Mouse (Mus musculus): ENCODE data around the gene Hk1. TPM values are rescaled to one million over a fixed set of nuclear protein-coding genes. Genes with fewer than 3 reads are reported as not detected.

Gene Hk1
- total and polyA plus RNA-seq, 3 experiments = 71.0 to 120 (median 120) TPM

GRCm38 (mm10) chr10:62225839-62226238, 153.9 kb downstream of the Hk1 start:
- no peak for DNase-seq
- no peak for TF ChIP-seq EP300 (IDR thresholded peaks at IDR 0.05; ENCODE audit: insufficient read depth, low read depth, low read length)
- TF ChIP-seq POLR2A (IDR thresholded peaks at IDR 0.05; ENCODE audit: insufficient read depth, low read depth, low read length) = no peak
- TF ChIP-seq CTCF (IDR thresholded peaks at IDR 0.05) = no peak
- intact Hi-C loops (cut with DNase I) = no loop called here

GRCm38 (mm10) chr10:62224231-62224630, 155.5 kb downstream of the Hk1 start:
- intact Hi-C loops (cut with DNase I) = no loop called here
- H3K79me2 ChIP-seq (replicated peaks; ENCODE audit: control insufficient read depth, insufficient read depth, low read length) = no peaks in the 10 kb centered on the region
- H3K4me1 ChIP-seq (ENCODE audit: control insufficient read depth, insufficient read depth, low read length) = peaks cover 3% of the 10 kb centered on the region
- H3K4me3 ChIP-seq = no peak overlapping the region
- TF ChIP-seq CTCF (IDR thresholded peaks at IDR 0.05) (no peak), EP300 (IDR thresholded peaks at IDR 0.05; ENCODE audit: insufficient read depth, low read depth, low read length) (no peak), POLR2A (IDR thresholded peaks at IDR 0.05; ENCODE audit: insufficient read depth, low read depth, low read length) (no peak)
- no peaks in the 10 kb centered on the region for H3K27me3 ChIP-seq (ENCODE audit: control insufficient read depth, insufficient read depth, low read length)
- peak in 1 of 2 experiments; percentile 31 for DNase-seq
- 54% methylated on average over 6 of the region's 6 CpGs for WGBS
- no peak overlapping the region for H3K9ac ChIP-seq (ENCODE audit: low read depth, low read length)
- H3K27ac ChIP-seq = peak overlapping the region; percentile 36
- no peaks in the 10 kb centered on the region for H3K36me3 ChIP-seq (ENCODE audit: control insufficient read depth, insufficient read depth, low read length)

More at GRCm38 (mm10) chr10:62225839-62226238, 153.9 kb downstream of the Hk1 start:
- no peak overlapping the region for H3K27ac ChIP-seq
- no peak overlapping the region for H3K9ac ChIP-seq (ENCODE audit: low read depth, low read length)
- H3K4me3 ChIP-seq = no peak overlapping the region
- no peaks in the 10 kb centered on the region for H3K79me2 ChIP-seq (replicated peaks; ENCODE audit: control insufficient read depth, insufficient read depth, low read length)
- H3K36me3 ChIP-seq (ENCODE audit: control insufficient read depth, insufficient read depth, low read length) = no peaks in the 10 kb centered on the region
- H3K27me3 ChIP-seq (ENCODE audit: control insufficient read depth, insufficient read depth, low read length) = no peaks in the 10 kb centered on the region
- 77% methylated on average over 7 of the region's 7 CpGs for WGBS
- peaks cover 5% of the 10 kb centered on the region for H3K4me1 ChIP-seq (ENCODE audit: control insufficient read depth, insufficient read depth, low read length)

GRCm38 (mm10) chr10:62222777-62223176, 156.9 kb downstream of the Hk1 start:
- Histone ChIP-seq H3K9ac (ENCODE audit: low read depth, low read length) (no peak overlapping the region), H3K36me3 (ENCODE audit: control insufficient read depth, insufficient read depth, low read length) (no peaks in the 10 kb centered on the region; the same call in 1 of the 2 replicates), H3K27ac (no peak overlapping the region), H3K79me2 (replicated peaks; ENCODE audit: control insufficient read depth, insufficient read depth, low read length) (no peaks in the 10 kb centered on the region), H3K4me1 (ENCODE audit: control insufficient read depth, insufficient read depth, low read length) (peaks cover 13% of the 10 kb centered on the region), H3K4me3 (no peak overlapping the region), H3K27me3 (ENCODE audit: control insufficient read depth, insufficient read depth, low read length) (no peaks in the 10 kb centered on the region)
- intact Hi-C loops (cut with DNase I) = no loop called here
- DNase-seq = no peak
- no peak for TF ChIP-seq CTCF (IDR thresholded peaks at IDR 0.05)
- no peak for TF ChIP-seq POLR2A (IDR thresholded peaks at IDR 0.05; ENCODE audit: insufficient read depth, low read depth, low read length)
- TF ChIP-seq EP300 (IDR thresholded peaks at IDR 0.05; ENCODE audit: insufficient read depth, low read depth, low read length) = no peak
- WGBS = 88% methylated on average over 17 of the region's 17 CpGs

GRCm38 (mm10) chr10:62221647-62222046, 158.1 kb downstream of the Hk1 start:
- Histone ChIP-seq H3K79me2 (replicated peaks; ENCODE audit: control insufficient read depth, insufficient read depth, low read length) (no peaks in the 10 kb centered on the region), H3K27me3 (ENCODE audit: control insufficient read depth, insufficient read depth, low read length) (no peaks in the 10 kb centered on the region), H3K36me3 (ENCODE audit: control insufficient read depth, insufficient read depth, low read length) (no peaks in the 10 kb centered on the region; the same call in 1 of the 2 replicates), H3K4me1 (ENCODE audit: control insufficient read depth, insufficient read depth, low read length) (peaks cover 17% of the 10 kb centered on the region), H3K4me3 (no peak overlapping the region), H3K9ac (ENCODE audit: low read depth, low read length) (no peak overlapping the region), H3K27ac (no peak overlapping the region)
- WGBS = 85% methylated on average over 2 of the region's 2 CpGs
- DNase-seq = no peak
- intact Hi-C loops (cut with DNase I) = no loop called here
- TF ChIP-seq CTCF (IDR thresholded peaks at IDR 0.05) = no peak
- no peak for TF ChIP-seq EP300 (IDR thresholded peaks at IDR 0.05; ENCODE audit: insufficient read depth, low read depth, low read length)
- TF ChIP-seq POLR2A (IDR thresholded peaks at IDR 0.05; ENCODE audit: insufficient read depth, low read depth, low read length) = no peak

- H3K79me2 ChIP-seq (replicated peaks; ENCODE audit: control insufficient read depth, insufficient read depth, low read length) = no peaks in the 10 kb centered on the region
- no peak overlapping the region for H3K9ac ChIP-seq (ENCODE audit: low read depth, low read length)
- H3K27ac ChIP-seq = no peak overlapping the region
- peaks cover 19% of the 10 kb centered on the region for H3K4me1 ChIP-seq (ENCODE audit: control insufficient read depth, insufficient read depth, low read length)
- no peaks in the 10 kb centered on the region for H3K27me3 ChIP-seq (ENCODE audit: control insufficient read depth, insufficient read depth, low read length)
- no peak overlapping the region for H3K4me3 ChIP-seq
- intact Hi-C loops (cut with DNase I) = no loop called here
- H3K36me3 ChIP-seq (ENCODE audit: control insufficient read depth, insufficient read depth, low read length) = no peaks in the 10 kb centered on the region; the same call in 1 of the 2 replicates
- WGBS = 75% methylated on average over 8 of the region's 8 CpGs
- TF ChIP-seq CTCF (IDR thresholded peaks at IDR 0.05) = no peak
- no peak for DNase-seq
Observed at GRCm38 (mm10) chr10:62220732-62221514, 158.8 kb downstream of the Hk1 start.

Other genes starting within 250 kb of the Hk1 start
- gene Neurog3, start 246.8 kb downstream of the Hk1 start, total RNA-seq (2021) = not detected
- not detected in 2 replicates for gene Neurog3, start 246.8 kb downstream of the Hk1 start, polyA plus RNA-seq (2012; rRNA removed)
- 1 to 10 TPM; 3.0 to 3.2 TPM for gene Fam241b, start 236.0 kb downstream of the Hk1 start, total RNA-seq (2021)
- 2.5 and 3.3 TPM in 2 replicates for gene Fam241b, start 236.0 kb downstream of the Hk1 start, polyA plus RNA-seq (2012; rRNA removed)
- gene Tspan15, start 148.7 kb downstream of the Hk1 start, total RNA-seq (2021) = 1 to 10 TPM; 6.1 to 8.1 TPM
- gene Tspan15, start 148.7 kb downstream of the Hk1 start, polyA plus RNA-seq (2012; rRNA removed) = 17.7 and 19.1 TPM in 2 replicates
- gene Tacr2, start 127.5 kb downstream of the Hk1 start, total RNA-seq (2021) = not detected
- gene Tacr2, start 127.5 kb downstream of the Hk1 start, polyA plus RNA-seq (2012; rRNA removed) = not detected in 2 replicates
- gene Hkdc1, start 42.6 kb upstream of the Hk1 start, total RNA-seq (2021) = not detected
- gene Hkdc1, start 42.6 kb upstream of the Hk1 start, polyA plus RNA-seq (2012; rRNA removed) = not detected in 2 replicates
- under 1 TPM; 0.18 to 0.36 TPM for gene 4930507D05Rik, start 69.6 kb upstream of the Hk1 start, total RNA-seq (2021)
- 0.12 and 0.38 TPM in 2 replicates for gene 4930507D05Rik, start 69.6 kb upstream of the Hk1 start, polyA plus RNA-seq (2012; rRNA removed)
- gene Supv3l1, start 69.8 kb upstream of the Hk1 start, total RNA-seq (2021) = 10 to 100 TPM; 36.0 to 36.7 TPM
- 25.4 and 42.7 TPM in 2 replicates for gene Supv3l1, start 69.8 kb upstream of the Hk1 start, polyA plus RNA-seq (2012; rRNA removed)
- gene Vps26a, start 106.9 kb upstream of the Hk1 start, total RNA-seq (2021) = 10 to 100 TPM; 45.6 to 46.8 TPM
- 21.2 and 36.0 TPM in 2 replicates for gene Vps26a, start 106.9 kb upstream of the Hk1 start, polyA plus RNA-seq (2012; rRNA removed)
- 10 to 100 TPM; 49.3 to 51.8 TPM for gene Srgn, start 147.5 kb upstream of the Hk1 start, total RNA-seq (2021)
- 23.8 and 39.0 TPM in 2 replicates for gene Srgn, start 147.5 kb upstream of the Hk1 start, polyA plus RNA-seq (2012; rRNA removed)
- gene Kif1bp, start 198.5 kb upstream of the Hk1 start, total RNA-seq (2021) = 10 to 100 TPM; 43.3 to 47.3 TPM
- 23.0 and 35.6 TPM in 2 replicates for gene Kif1bp, start 198.5 kb upstream of the Hk1 start, polyA plus RNA-seq (2012; rRNA removed)
- 10 to 100 TPM; 30.2 to 30.3 TPM for gene Ddx21, start 222.4 kb upstream of the Hk1 start, total RNA-seq (2021)
- gene Ddx21, start 222.4 kb upstream of the Hk1 start, polyA plus RNA-seq (2012; rRNA removed) = 7.0 and 15.5 TPM in 2 replicates

Measured in heart, adult 2 months (tissue).